Mouse (Mus musculus): ENCODE results near the gene Synpr. TPM values are rescaled to one million over a fixed set of nuclear protein-coding genes. Genes with fewer than 3 reads are reported as not detected.
A peak's percentile ranks its signal among the peaks of the same experiment; 100 is the strongest.

Gene Synpr
- polyA plus RNA-seq, 1 experiment from 2014 or later: 27.6 TPM

GRCm38 (mm10) chr14:13294200-13294599, 9.6 kb downstream of the Synpr start:
- H3K27me3 ChIP-seq: no peaks in the 10 kb centered on the region
- 87% methylated on average over 3 of the region's 3 CpGs for WGBS
- H3K9me3 ChIP-seq: no peaks in the 10 kb centered on the region
- H3K4me3 ChIP-seq: no peak overlapping the region
- no peaks in the 10 kb centered on the region for H3K4me1 ChIP-seq (replicated peaks)
- H3K36me3 ChIP-seq: no peaks in the 10 kb centered on the region
- no peak overlapping the region for H3K4me2 ChIP-seq
- ATAC-seq (ENCODE audit: low read depth): no peak
- H3K9ac ChIP-seq: no peak overlapping the region
- no peak overlapping the region for H3K27ac ChIP-seq (replicated peaks)

GRCm38 (mm10) chr14:13314323-13314722, 29.7 kb downstream of the Synpr start:
- no peak overlapping the region for H3K4me3 ChIP-seq
- H3K4me1 ChIP-seq (replicated peaks): no peaks in the 10 kb centered on the region
- WGBS: 79% methylated on average over 1 of the region's 1 CpGs
- H3K9me3 ChIP-seq: no peaks in the 10 kb centered on the region
- no peak overlapping the region for H3K9ac ChIP-seq
- no peak overlapping the region for H3K4me2 ChIP-seq
- no peak overlapping the region for H3K27ac ChIP-seq (replicated peaks)
- no peaks in the 10 kb centered on the region for H3K36me3 ChIP-seq
- H3K27me3 ChIP-seq: no peaks in the 10 kb centered on the region
- no peak for ATAC-seq (ENCODE audit: low read depth)

GRCm38 (mm10) chr14:13328461-13328860, 43.9 kb downstream of the Synpr start:
- H3K4me2 ChIP-seq: no peak overlapping the region
- no peaks in the 10 kb centered on the region for H3K36me3 ChIP-seq
- no peaks in the 10 kb centered on the region for H3K27me3 ChIP-seq
- H3K4me3 ChIP-seq: no peak overlapping the region
- 93% methylated on average over 2 of the region's 2 CpGs for WGBS
- H3K9me3 ChIP-seq: no peaks in the 10 kb centered on the region
- H3K27ac ChIP-seq (replicated peaks): no peak overlapping the region
- no peak for ATAC-seq (ENCODE audit: low read depth)
- 0 out of 2 replicates have a peak, but pooled peaks cover 5% of the 10 kb centered on the region for H3K4me1 ChIP-seq (replicated peaks)
- H3K9ac ChIP-seq: no peak overlapping the region

- ATAC-seq (ENCODE audit: low read depth): no peak
- no peak overlapping the region for H3K4me2 ChIP-seq
- 61% methylated on average over 10 of the region's 10 CpGs for WGBS
- 0 out of 2 replicates have a peak, but pooled peaks cover 11% of the 10 kb centered on the region for H3K4me1 ChIP-seq (replicated peaks)
- no peak overlapping the region for H3K27ac ChIP-seq (replicated peaks)
- no peak overlapping the region for H3K4me3 ChIP-seq
- no peak overlapping the region for H3K9ac ChIP-seq
- H3K36me3 ChIP-seq: no peaks in the 10 kb centered on the region
- H3K27me3 ChIP-seq: no peaks in the 10 kb centered on the region
- no peaks in the 10 kb centered on the region for H3K9me3 ChIP-seq
Observed at GRCm38 (mm10) chr14:13332497-13333306, 48.1 kb downstream of the Synpr start.

- 47% methylated on average over 5 of the region's 5 CpGs for WGBS
- H3K9ac ChIP-seq: no peak overlapping the region
- H3K4me1 ChIP-seq (replicated peaks): 0 out of 2 replicates have a peak, but pooled peaks cover 11% of the 10 kb centered on the region
- no peaks in the 10 kb centered on the region for H3K27me3 ChIP-seq
- no peak overlapping the region for H3K4me3 ChIP-seq
- H3K27ac ChIP-seq (replicated peaks): no peak overlapping the region
- ATAC-seq (ENCODE audit: low read depth): no peak
- H3K36me3 ChIP-seq: no peaks in the 10 kb centered on the region
- H3K4me2 ChIP-seq: no peak overlapping the region
- no peaks in the 10 kb centered on the region for H3K9me3 ChIP-seq
Observed at GRCm38 (mm10) chr14:13333372-13333771, 48.8 kb downstream of the Synpr start.

GRCm38 (mm10) chr14:13336162-13336561, 51.6 kb downstream of the Synpr start:
- 66% methylated on average over 4 of the region's 4 CpGs for WGBS
- no peak overlapping the region for H3K27ac ChIP-seq (replicated peaks)
- no peak overlapping the region for H3K4me2 ChIP-seq
- 0 out of 2 replicates have a peak, but pooled peaks cover 11% of the 10 kb centered on the region for H3K4me1 ChIP-seq (replicated peaks)
- ATAC-seq (ENCODE audit: low read depth): no peak
- no peaks in the 10 kb centered on the region for H3K27me3 ChIP-seq
- no peak overlapping the region for H3K9ac ChIP-seq
- no peaks in the 10 kb centered on the region for H3K36me3 ChIP-seq
- no peak overlapping the region for H3K4me3 ChIP-seq
- H3K9me3 ChIP-seq: no peaks in the 10 kb centered on the region

- 87% methylated on average over 4 of the region's 4 CpGs for WGBS
- no peak for ATAC-seq (ENCODE audit: low read depth)
Observed at GRCm38 (mm10) chr14:13340688-13341087, 56.1 kb downstream of the Synpr start.

GRCm38 (mm10) chr14:13344240-13344639, 59.7 kb downstream of the Synpr start:
- Histone ChIP-seq H3K36me3 (no peaks in the 10 kb centered on the region), H3K4me1 (replicated peaks) (no peaks in the 10 kb centered on the region), H3K4me3 (no peak overlapping the region), H3K4me2 (no peak overlapping the region), H3K27me3 (no peaks in the 10 kb centered on the region), H3K27ac (replicated peaks) (no peak overlapping the region), H3K9me3 (no peaks in the 10 kb centered on the region), H3K9ac (no peak overlapping the region)
- 87% methylated on average over 2 of the region's 2 CpGs for WGBS
- no peak for ATAC-seq (ENCODE audit: low read depth)

More at GRCm38 (mm10) chr14:13340688-13341087, 56.1 kb downstream of the Synpr start:
- H3K27ac ChIP-seq (replicated peaks): no peak overlapping the region
- H3K27me3 ChIP-seq: no peaks in the 10 kb centered on the region
- no peaks in the 10 kb centered on the region for H3K36me3 ChIP-seq
- H3K4me1 ChIP-seq (replicated peaks): no peaks in the 10 kb centered on the region
- no peak overlapping the region for H3K4me2 ChIP-seq
- no peak overlapping the region for H3K4me3 ChIP-seq
- no peak overlapping the region for H3K9ac ChIP-seq
- no peaks in the 10 kb centered on the region for H3K9me3 ChIP-seq

- no peak for ATAC-seq (ENCODE audit: low read depth)
- no peaks in the 10 kb centered on the region for H3K27me3 ChIP-seq
- H3K27ac ChIP-seq (replicated peaks): no peak overlapping the region
- H3K9ac ChIP-seq: no peak overlapping the region
- H3K4me2 ChIP-seq: no peak overlapping the region
- 45% methylated on average over 4 of the region's 4 CpGs for WGBS
- no peaks in the 10 kb centered on the region for H3K9me3 ChIP-seq
- H3K4me3 ChIP-seq: no peak overlapping the region
- H3K36me3 ChIP-seq: no peaks in the 10 kb centered on the region
- no peaks in the 10 kb centered on the region for H3K4me1 ChIP-seq (replicated peaks)
Observed at GRCm38 (mm10) chr14:13349170-13349865, 64.7 kb downstream of the Synpr start.

- WGBS: 28% methylated on average over 5 of the region's 5 CpGs
- H3K9me3 ChIP-seq: no peaks in the 10 kb centered on the region
- H3K4me2 ChIP-seq: no peak overlapping the region
- no peak for ATAC-seq (ENCODE audit: low read depth)
- H3K4me3 ChIP-seq: no peak overlapping the region
- H3K27ac ChIP-seq (replicated peaks): no peak overlapping the region
- H3K36me3 ChIP-seq: no peaks in the 10 kb centered on the region
- H3K4me1 ChIP-seq (replicated peaks): peaks cover 6% of the 10 kb centered on the region
- H3K27me3 ChIP-seq: no peaks in the 10 kb centered on the region
- H3K9ac ChIP-seq: no peak overlapping the region
Observed at GRCm38 (mm10) chr14:13354154-13354553, 69.6 kb downstream of the Synpr start.

- Histone ChIP-seq H3K9me3 (no peaks in the 10 kb centered on the region), H3K27me3 (no peaks in the 10 kb centered on the region), H3K27ac (replicated peaks) (no peak overlapping the region), H3K4me1 (replicated peaks) (peaks cover 6% of the 10 kb centered on the region), H3K9ac (no peak overlapping the region), H3K4me3 (no peak overlapping the region), H3K4me2 (no peak overlapping the region), H3K36me3 (no peaks in the 10 kb centered on the region)
- peak; percentile 67 for ATAC-seq (ENCODE audit: low read depth)
- WGBS: 13% methylated on average over 7 of the region's 7 CpGs
Observed at GRCm38 (mm10) chr14:13355569-13356362, 71.2 kb downstream of the Synpr start.

Measured in neural tube, embryonic 13.5 days (tissue).